Mouse (Mus musculus): ENCODE measurements around the gene Med7. TPM values are rescaled to one million over a fixed set of nuclear protein-coding genes. Genes with fewer than 3 reads are reported as not detected.

Gene Med7
- total RNA-seq, 2 experiments from 2014 or later: 16.6 to 26.5 TPM

DNA sequence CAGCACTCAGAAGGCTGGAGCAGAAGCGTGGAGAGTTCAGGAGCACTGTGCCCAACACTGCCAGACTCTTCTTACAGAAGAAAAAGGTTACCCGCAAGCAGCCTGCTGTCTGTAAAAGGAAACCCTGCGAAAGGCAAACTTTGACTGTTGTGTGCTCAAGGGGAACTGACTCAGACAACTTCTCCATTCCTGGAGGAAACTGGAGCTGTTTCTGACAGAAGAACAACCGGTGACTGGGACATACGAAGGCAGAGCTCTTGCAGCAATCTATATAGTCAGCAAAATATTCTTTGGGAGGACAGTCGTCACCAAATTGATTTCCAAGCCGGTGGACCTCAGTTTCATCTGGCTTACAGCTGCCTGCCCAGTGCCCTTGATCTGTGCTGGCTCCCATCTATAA is 43.8 kb downstream of the Med7 start:
- peak; percentile 93 for ATAC-seq (replicated peaks; ENCODE audit: poor library complexity, severe bottlenecking)

DNA sequence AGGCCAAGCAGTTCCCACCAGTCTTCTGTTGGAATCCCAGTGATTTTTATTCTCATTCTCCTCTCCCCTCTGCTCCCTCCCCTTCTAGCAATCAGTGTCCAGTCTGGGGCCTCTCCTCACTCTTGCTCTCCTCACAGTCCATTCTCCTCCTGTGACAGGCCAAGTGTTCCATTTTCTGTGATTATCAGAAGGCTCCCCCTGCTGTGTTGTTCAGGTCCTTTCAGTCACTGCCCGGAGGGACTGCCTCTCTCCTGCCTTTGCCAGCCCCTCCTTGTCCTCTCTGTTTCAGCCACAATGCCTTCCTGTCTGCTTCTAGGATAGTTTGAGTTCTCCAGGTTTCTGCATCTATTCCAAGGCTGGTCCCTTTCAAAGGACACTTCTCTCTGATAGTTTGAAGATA is 51.5 kb downstream of the Med7 start:
- peak; percentile 56 for ATAC-seq (replicated peaks; ENCODE audit: poor library complexity, severe bottlenecking)

DNA sequence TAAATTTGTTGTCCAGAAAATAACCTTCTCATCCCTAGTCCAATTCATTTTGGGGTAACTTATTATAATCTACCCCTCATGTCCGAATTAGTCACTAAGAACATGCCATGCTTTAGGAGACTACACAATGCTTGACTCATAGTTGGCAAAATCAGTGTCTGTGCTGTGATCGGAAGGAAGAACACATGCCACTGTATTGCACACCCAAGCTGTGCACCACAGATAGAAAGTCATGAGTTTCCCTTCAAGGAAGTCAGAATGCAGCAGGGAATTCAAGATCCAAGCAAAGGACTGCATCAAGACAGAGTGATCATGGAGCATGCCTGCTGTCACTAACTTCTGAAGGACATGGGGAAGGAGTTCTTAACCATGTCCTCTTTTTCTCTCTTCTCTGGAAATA is 51.9 kb downstream of the Med7 start:
- ATAC-seq (replicated peaks; ENCODE audit: poor library complexity, severe bottlenecking): no peak

Other genes starting within 250 kb of the Med7 start
- gene Fndc9, start 201.4 kb upstream of the Med7 start, total RNA-seq (2014; fragmentation: Nextera tagmentation): not detected in 2 replicates
- not detected in 2 replicates for gene Fndc9, start 201.4 kb upstream of the Med7 start, total RNA-seq (2017)
- gene Cyfip2, start 124.1 kb upstream of the Med7 start, total RNA-seq (2014; fragmentation: Nextera tagmentation): 92.3 and 106 TPM in 2 replicates
- 43.2 and 55.8 TPM in 2 replicates for gene Cyfip2, start 124.1 kb upstream of the Med7 start, total RNA-seq (2017)
- gene Itk, start 47.4 kb upstream of the Med7 start, total RNA-seq (2014; fragmentation: Nextera tagmentation): 0.28 TPM in 1 of 2 replicates, not detected in the other
- gene Itk, start 47.4 kb upstream of the Med7 start, total RNA-seq (2017): 0.21 and 0.26 TPM in 2 replicates
- gene Fam71b, start 40.4 kb upstream of the Med7 start, total RNA-seq (2014; fragmentation: Nextera tagmentation): 1.6 TPM in 1 of 2 replicates, not detected in the other
- not detected in 2 replicates for gene Fam71b, start 40.4 kb upstream of the Med7 start, total RNA-seq (2017)
- 0.28 TPM in 1 of 2 replicates, not detected in the other for gene Havcr2, start 18.0 kb downstream of the Med7 start, total RNA-seq (2014; fragmentation: Nextera tagmentation)
- 0.05 and 0.56 TPM in 2 replicates for gene Havcr2, start 18.0 kb downstream of the Med7 start, total RNA-seq (2017)
- gene Gm12169, start 87.3 kb downstream of the Med7 start, total RNA-seq (2014; fragmentation: Nextera tagmentation): not detected in 2 replicates
- gene Gm12169, start 87.3 kb downstream of the Med7 start, total RNA-seq (2017): not detected in 2 replicates
- gene BC053393, start 134.6 kb downstream of the Med7 start, total RNA-seq (2014; fragmentation: Nextera tagmentation): not detected in 2 replicates
- gene BC053393, start 134.6 kb downstream of the Med7 start, total RNA-seq (2017): not detected in 2 replicates
- gene Dppa1, start 192.3 kb downstream of the Med7 start, total RNA-seq (2014; fragmentation: Nextera tagmentation): not detected in 2 replicates
- gene Dppa1, start 192.3 kb downstream of the Med7 start, total RNA-seq (2017): not detected in 2 replicates